Mouse (Mus musculus): ENCODE measurements around the gene Utp15. TPM values are rescaled to one million over a fixed set of nuclear protein-coding genes. Genes with fewer than 3 reads are reported as not detected.

Utp15 gene
- total and polyA plus RNA-seq, 3 experiments: 40.3 to 60.8 TPM; not detected in 1

GRCm38 (mm10) chr13:98206546-98206870 lies 56.3 kb downstream of the Utp15 start:
- Histone ChIP-seq H3K27ac (ENCODE audit: control insufficient read depth, low read depth, low read length) (no peak overlapping the region), H3K9me3 (replicated peaks; ENCODE audit: insufficient read depth, low read length) (no peaks in the 10 kb centered on the region), H3K9ac (ENCODE audit: control insufficient read depth, low read depth, low read length, poor library complexity, severe bottlenecking) (no peak overlapping the region), H3K27me3 (ENCODE audit: control insufficient read depth in 1 of 2, insufficient read depth in 2 of 2, low read length in 2 of 2) (no peaks in the 10 kb centered on the region; a peak in 1 of 4 replicates), H3K4me1 (ENCODE audit: control insufficient read depth in 1 of 2, insufficient read depth in 2 of 2, low read length in 2 of 2) (no peaks in the 10 kb centered on the region), H3K4me3 (ENCODE audit: control insufficient read depth in 1 of 2, insufficient read depth in 1 of 2, low read depth in 2 of 2, low read length in 2 of 2) (no peak overlapping the region), H3K79me2 (ENCODE audit: control insufficient read depth, insufficient read depth, low read length, poor library complexity) (no peaks in the 10 kb centered on the region), H3K36me3 (ENCODE audit: control insufficient read depth in 1 of 2, insufficient read depth in 2 of 2, low read length in 2 of 2) (no peaks in the 10 kb centered on the region)
- DNase-seq (ENCODE audit: low read depth, low spot score): no peak
- no peak for TF ChIP-seq MEF2A (IDR thresholded peaks at IDR 0.05; ENCODE audit: extremely low read depth, insufficient replicate concordance, low read depth, low read length, poor library complexity, severe bottlenecking)
- no peak for TF ChIP-seq MAX (IDR thresholded peaks at IDR 0.05; ENCODE audit: low read length)
- TF ChIP-seq CTCF (IDR thresholded peaks at IDR 0.05 in 2 of 3, conservative IDR thresholded peaks at IDR 0.05 in 1 of 3; ENCODE audit: control insufficient read depth in 1 of 3, insufficient read depth in 1 of 3, low read depth in 2 of 3, low read length in 3 of 3, poor library complexity in 1 of 3, severe bottlenecking in 1 of 3): no peak
- no peak for TF ChIP-seq MYB (IDR thresholded peaks at IDR 0.05; ENCODE audit: low read depth, low read length)
- TF ChIP-seq BHLHE40 (IDR thresholded peaks at IDR 0.05; ENCODE audit: borderline replicate concordance, low read depth, low read length): no peak
- no peak for TF ChIP-seq USF2 (IDR thresholded peaks at IDR 0.05; ENCODE audit: borderline replicate concordance in 1 of 2, insufficient read depth in 1 of 2, low read depth in 1 of 2, low read length in 2 of 2)
- TF ChIP-seq GATA1 (IDR thresholded peaks at IDR 0.05; ENCODE audit: low read depth, low read length): no peak
- no peak for TF ChIP-seq USF1 (IDR thresholded peaks at IDR 0.05; ENCODE audit: low read depth, low read length)
- no peak for TF ChIP-seq KAT2A (conservative IDR thresholded peaks at IDR 0.05; ENCODE audit: low read depth, low read length)
- TF ChIP-seq MYC (IDR thresholded peaks at IDR 0.05; ENCODE audit: low read depth, low read length): no peak
- no peak for TF ChIP-seq NELFE (IDR thresholded peaks at IDR 0.05; ENCODE audit: low read depth, low read length)
- TF ChIP-seq CHD1 (IDR thresholded peaks at IDR 0.05; ENCODE audit: low read depth, low read length): no peak
- no peak for TF ChIP-seq ZC3H11A (IDR thresholded peaks at IDR 0.05; ENCODE audit: low read depth, low read length)
- TF ChIP-seq UBTF (IDR thresholded peaks at IDR 0.05; ENCODE audit: borderline replicate concordance, insufficient read depth, low read depth, low read length): no peak
- no peak for TF ChIP-seq TBP (IDR thresholded peaks at IDR 0.05; ENCODE audit: low read depth, low read length)
- TF ChIP-seq NRF1 (IDR thresholded peaks at IDR 0.05; ENCODE audit: insufficient read depth, low read depth, low read length, poor library complexity, severe bottlenecking): no peak
- no peak for TF ChIP-seq POLR2AphosphoS5 (IDR thresholded peaks at IDR 0.05; ENCODE audit: borderline replicate concordance, low read depth, low read length)
- TF ChIP-seq JUND (IDR thresholded peaks at IDR 0.05; ENCODE audit: low read depth, low read length): no peak
- no peak for TF ChIP-seq MAZ (IDR thresholded peaks at IDR 0.05; ENCODE audit: low read depth, low read length)

- Histone ChIP-seq H3K9ac (ENCODE audit: control insufficient read depth, low read depth, low read length, poor library complexity, severe bottlenecking) (no peak within 1 kb of the TSS), H3K79me2 (ENCODE audit: control insufficient read depth, insufficient read depth, low read length, poor library complexity) (no peaks in the 10 kb centered on the region)
- DNase-seq (ENCODE audit: low read depth, low spot score): no peak
These were observed 56.9 kb downstream of the Utp15 start, which contains the start of gene Arhgef28 for GRCm38 (mm10) chr13:98205771-98206545. Gene Arhgef28 (minus strand): TSS chr13:98206439.

More at GRCm38 (mm10) chr13:98205771-98206545, 56.9 kb downstream of the Utp15 start, which contains the start of gene Arhgef28:
- Histone ChIP-seq H3K4me1 (ENCODE audit: control insufficient read depth in 1 of 2, insufficient read depth in 2 of 2, low read length in 2 of 2) (no peaks in the 10 kb centered on the region), H3K36me3 (ENCODE audit: control insufficient read depth in 1 of 2, insufficient read depth in 2 of 2, low read length in 2 of 2) (no peaks in the 10 kb centered on the region), H3K27ac (ENCODE audit: control insufficient read depth, low read depth, low read length) (no peak within 1 kb of the TSS), H3K9me3 (replicated peaks; ENCODE audit: insufficient read depth, low read length) (no peaks in the 10 kb centered on the region), H3K27me3 (ENCODE audit: control insufficient read depth in 1 of 2, insufficient read depth in 2 of 2, low read length in 2 of 2) (no peaks in the 10 kb centered on the region; a peak in 1 of 4 replicates), H3K4me3 (ENCODE audit: control insufficient read depth in 1 of 2, insufficient read depth in 1 of 2, low read depth in 2 of 2, low read length in 2 of 2) (no peak within 1 kb of the TSS)
- TF ChIP-seq KAT2A (conservative IDR thresholded peaks at IDR 0.05; ENCODE audit: low read depth, low read length) (no peak), ZKSCAN1 (IDR thresholded peaks at IDR 0.05; ENCODE audit: low read depth, low read length) (no peak), NRF1 (IDR thresholded peaks at IDR 0.05; ENCODE audit: insufficient read depth, low read depth, low read length, poor library complexity, severe bottlenecking) (no peak), POLR2A (IDR thresholded peaks at IDR 0.05; ENCODE audit: control insufficient read depth in 1 of 2, insufficient read depth in 1 of 2, low read depth in 1 of 2, low read length in 2 of 2, poor library complexity in 1 of 2) (no peak), UBTF (IDR thresholded peaks at IDR 0.05; ENCODE audit: borderline replicate concordance, insufficient read depth, low read depth, low read length) (no peak), POLR2AphosphoS5 (IDR thresholded peaks at IDR 0.05; ENCODE audit: borderline replicate concordance, low read depth, low read length) (no peak), MXI1 (IDR thresholded peaks at IDR 0.05; ENCODE audit: low read depth, low read length) (no peak), MAZ (IDR thresholded peaks at IDR 0.05; ENCODE audit: low read depth, low read length) (no peak), USF1 (IDR thresholded peaks at IDR 0.05; ENCODE audit: low read depth, low read length) (no peak), ZMIZ1 (IDR thresholded peaks at IDR 0.05; ENCODE audit: low read depth, low read length) (no peak)

All from MEL (cell line).